Mouse (Mus musculus): ENCODE data around the gene Mutyh. TPM values are rescaled to one million over a fixed set of nuclear protein-coding genes. Genes with fewer than 3 reads are reported as not detected.
"Not testable (repeated sequence)": the region's sequence is repeated elsewhere in the genome, so short reads cannot be mapped to it uniquely, and the experiment has no call there.

Gene Mutyh
- polyA plus RNA-seq, 1 experiment from 2014 or later, result 10.7 TPM

- no peak overlapping the region for H3K27ac ChIP-seq (ENCODE audit: poor library complexity, severe bottlenecking)
- peak overlapping the region; percentile 56 for H3K4me3 ChIP-seq
- H3K4me2 ChIP-seq, result peak overlapping the region; percentile 95
- H3K9me3 ChIP-seq (replicated peaks), result no peaks in the 10 kb centered on the region
- peak overlapping the region; percentile 68 for H3K9ac ChIP-seq
- peaks cover 21% of the 10 kb centered on the region for H3K27me3 ChIP-seq (replicated peaks)
- H3K36me3 ChIP-seq, result peaks cover 19% of the 10 kb centered on the region
- ATAC-seq (ENCODE audit: insufficient number of reproducible peaks, low FRiP score), result peak; percentile 74
- under 1% methylated on average over 51 of the region's 51 CpGs for WGBS
- H3K4me1 ChIP-seq (replicated peaks), result peaks cover 17% of the 10 kb centered on the region
These were observed 13.6 kb downstream of the Mutyh start for GRCm38 (mm10) chr4:116820902-116821693.

- Histone ChIP-seq H3K4me1 (replicated peaks) (peaks cover 17% of the 10 kb centered on the region), H3K27ac (ENCODE audit: poor library complexity, severe bottlenecking) (no peak within 1 kb of the TSS), H3K9ac (peak within 1 kb of the TSS; percentile 68), H3K27me3 (replicated peaks) (peaks cover 21% of the 10 kb centered on the region), H3K36me3 (peaks cover 14% of the 10 kb centered on the region), H3K4me3 (peak within 1 kb of the TSS; percentile 56), H3K4me2 (peak within 1 kb of the TSS; percentile 95), H3K9me3 (replicated peaks) (no peaks in the 10 kb centered on the region)
- WGBS, result 11% methylated on average over 9 of the region's 9 CpGs
- ATAC-seq (ENCODE audit: insufficient number of reproducible peaks, low FRiP score), result no peak; the same call in 1 of the 2 replicates
These were observed 14.1 kb downstream of the Mutyh start, which contains the start of gene Hpdl for GRCm38 (mm10) chr4:116821694-116822016. Gene Hpdl (minus strand): TSS chr4:116821707.

GRCm38 (mm10) chr4:116824541-116825004 is 17.1 kb downstream of the Mutyh start:
- peak overlapping the region; percentile 75 for H3K4me2 ChIP-seq
- H3K27me3 ChIP-seq (replicated peaks), result peaks cover 13% of the 10 kb centered on the region
- H3K4me3 ChIP-seq, result peak overlapping the region; percentile 56
- ATAC-seq (ENCODE audit: insufficient number of reproducible peaks, low FRiP score), result peak; percentile 50
- H3K27ac ChIP-seq (ENCODE audit: poor library complexity, severe bottlenecking), result peak overlapping the region; percentile 69
- 3% methylated on average over 29 of the region's 29 CpGs for WGBS
- peaks cover 17% of the 10 kb centered on the region for H3K4me1 ChIP-seq (replicated peaks)
- peak overlapping the region; percentile 72 for H3K9ac ChIP-seq
- no peaks in the 10 kb centered on the region for H3K36me3 ChIP-seq
- no peaks in the 10 kb centered on the region for H3K9me3 ChIP-seq (replicated peaks)

- WGBS, result 3% methylated on average over 4 of the region's 4 CpGs
- Histone ChIP-seq H3K4me2 (no peak overlapping the region), H3K4me3 (no peak overlapping the region), H3K27ac (ENCODE audit: poor library complexity, severe bottlenecking) (no peak overlapping the region), H3K9me3 (replicated peaks) (no peaks in the 10 kb centered on the region), H3K36me3 (no peaks in the 10 kb centered on the region), H3K9ac (no peak overlapping the region), H3K4me1 (replicated peaks) (peaks cover 10% of the 10 kb centered on the region), H3K27me3 (replicated peaks) (no peaks in the 10 kb centered on the region)
- ATAC-seq (ENCODE audit: insufficient number of reproducible peaks, low FRiP score), result no peak
These were observed 20.3 kb downstream of the Mutyh start for GRCm38 (mm10) chr4:116827819-116828218.

GRCm38 (mm10) chr4:116829364-116830069 is 22.0 kb downstream of the Mutyh start:
- no peak overlapping the region for H3K9ac ChIP-seq
- H3K4me1 ChIP-seq (replicated peaks), result peaks cover 4% of the 10 kb centered on the region
- no peaks in the 10 kb centered on the region for H3K27me3 ChIP-seq (replicated peaks)
- H3K27ac ChIP-seq (ENCODE audit: poor library complexity, severe bottlenecking), result no peak overlapping the region
- H3K9me3 ChIP-seq (replicated peaks), result no peaks in the 10 kb centered on the region
- no peaks in the 10 kb centered on the region for H3K36me3 ChIP-seq
- ATAC-seq (ENCODE audit: insufficient number of reproducible peaks, low FRiP score), result no peak
- 62% methylated on average over 6 of the region's 6 CpGs for WGBS
- no peak overlapping the region for H3K4me2 ChIP-seq
- no peak overlapping the region for H3K4me3 ChIP-seq

- H3K9me3 ChIP-seq (replicated peaks), result no peaks in the 10 kb centered on the region
- H3K9ac ChIP-seq, result no peak overlapping the region
- H3K4me3 ChIP-seq, result no peak overlapping the region
- peaks cover 4% of the 10 kb centered on the region for H3K4me1 ChIP-seq (replicated peaks)
- no peak overlapping the region for H3K4me2 ChIP-seq
- H3K27me3 ChIP-seq (replicated peaks), result no peaks in the 10 kb centered on the region
- ATAC-seq (ENCODE audit: insufficient number of reproducible peaks, low FRiP score), result no peak
- H3K36me3 ChIP-seq, result no peaks in the 10 kb centered on the region
- WGBS, result 40% methylated on average over 6 of the region's 6 CpGs
- H3K27ac ChIP-seq (ENCODE audit: poor library complexity, severe bottlenecking), result no peak overlapping the region
These were observed 22.5 kb downstream of the Mutyh start for GRCm38 (mm10) chr4:116830070-116830368.

- no peak overlapping the region for H3K27ac ChIP-seq (ENCODE audit: poor library complexity, severe bottlenecking)
- no peak for ATAC-seq (ENCODE audit: insufficient number of reproducible peaks, low FRiP score)
- H3K9ac ChIP-seq, result no peak overlapping the region
- 0 out of 2 replicates have a peak, but pooled peaks cover 3% of the 10 kb centered on the region for H3K4me1 ChIP-seq (replicated peaks)
- 51% methylated on average over 2 of the region's 2 CpGs for WGBS
- no peak overlapping the region for H3K4me2 ChIP-seq
- no peaks in the 10 kb centered on the region for H3K9me3 ChIP-seq (replicated peaks)
- peaks cover 16% of the 10 kb centered on the region for H3K27me3 ChIP-seq (replicated peaks)
- no peak overlapping the region for H3K4me3 ChIP-seq
- no peaks in the 10 kb centered on the region for H3K36me3 ChIP-seq
These were observed 31.5 kb downstream of the Mutyh start for GRCm38 (mm10) chr4:116838999-116839398.

- peak overlapping the region; percentile 63 for H3K4me2 ChIP-seq
- H3K9me3 ChIP-seq (replicated peaks); ATAC-seq (ENCODE audit: insufficient number of reproducible peaks, low FRiP score); H3K9ac ChIP-seq; H3K4me1 ChIP-seq (replicated peaks); H3K36me3 ChIP-seq; H3K27ac ChIP-seq (ENCODE audit: poor library complexity, severe bottlenecking): not testable (repeated sequence)
- peak overlapping the region; percentile 24 for H3K4me3 ChIP-seq
- WGBS, result 18% methylated on average over 24 of the region's 29 CpGs
- H3K27me3 ChIP-seq (replicated peaks), result peaks cover 16% of the 10 kb centered on the region
These were observed 32.6 kb downstream of the Mutyh start for GRCm38 (mm10) chr4:116840096-116840495.

GRCm38 (mm10) chr4:116840841-116841240 is 33.3 kb downstream of the Mutyh start:
- Histone ChIP-seq H3K4me2 (no peak overlapping the region), H3K4me3 (no peak overlapping the region), H3K9me3 (replicated peaks) (0 out of 2 replicates have a peak, but pooled peaks cover 5% of the 10 kb centered on the region), H3K36me3 (no peaks in the 10 kb centered on the region), H3K27me3 (replicated peaks) (peaks cover 16% of the 10 kb centered on the region), H3K4me1 (replicated peaks) (0 out of 2 replicates have a peak, but pooled peaks cover 3% of the 10 kb centered on the region), H3K9ac (no peak overlapping the region), H3K27ac (ENCODE audit: poor library complexity, severe bottlenecking) (no peak overlapping the region)
- 73% methylated on average over 6 of the region's 6 CpGs for WGBS
- no peak for ATAC-seq (ENCODE audit: insufficient number of reproducible peaks, low FRiP score)

GRCm38 (mm10) chr4:116844324-116844723 is 36.8 kb downstream of the Mutyh start:
- H3K27ac ChIP-seq (ENCODE audit: poor library complexity, severe bottlenecking), result no peak overlapping the region
- no peaks in the 10 kb centered on the region for H3K36me3 ChIP-seq
- no peak overlapping the region for H3K9ac ChIP-seq
- ATAC-seq (ENCODE audit: insufficient number of reproducible peaks, low FRiP score), result no peak
- no peak overlapping the region for H3K4me3 ChIP-seq
- H3K4me1 ChIP-seq (replicated peaks), result 0 out of 2 replicates have a peak, but pooled peaks cover 3% of the 10 kb centered on the region
- H3K27me3 ChIP-seq (replicated peaks), result peaks cover 12% of the 10 kb centered on the region
- H3K9me3 ChIP-seq (replicated peaks), result 0 out of 2 replicates have a peak, but pooled peaks cover 5% of the 10 kb centered on the region
- 91% methylated on average over 3 of the region's 3 CpGs for WGBS
- H3K4me2 ChIP-seq, result no peak overlapping the region

GRCm38 (mm10) chr4:116849901-116850300 is 42.4 kb downstream of the Mutyh start:
- Histone ChIP-seq H3K4me3 (no peak overlapping the region), H3K27ac (ENCODE audit: poor library complexity, severe bottlenecking) (no peak overlapping the region), H3K36me3 (no peaks in the 10 kb centered on the region), H3K4me1 (replicated peaks) (no peaks in the 10 kb centered on the region), H3K9me3 (replicated peaks) (no peaks in the 10 kb centered on the region), H3K4me2 (no peak overlapping the region), H3K9ac (no peak overlapping the region), H3K27me3 (replicated peaks) (no peaks in the 10 kb centered on the region)
- ATAC-seq (ENCODE audit: insufficient number of reproducible peaks, low FRiP score), result no peak
- WGBS, result 74% methylated on average over 3 of the region's 3 CpGs

Data from heart, embryonic 12.5 days (tissue).